Comparison of ENCODE assay signal across 25 mouse cellular contexts in genomic region chr9:101114182-101114884, GRCm38 (mm10). TPM values are rescaled to one million over a fixed set of nuclear protein-coding genes. Genes with fewer than 3 reads are reported as not detected.
A peak's percentile ranks its signal among the peaks of the same experiment; 100 is the strongest.
DNase-seq lines count a peak whose midpoint lies in the region; ATAC-seq lines count a peak whose summit lies in the region.
"Had no signal": no experiment of that assay in that cellular context is flagged by ENCODE, and none has a peak within 500 bp of the region (broad histone marks: within the 10 kb centered on the region; RNA-seq: fewer than 3 reads in every experiment).

No protein-coding gene starts in this region.

- no peak overlapping the region for H3K4me2 ChIP-seq in kidney, embryonic 16.5 days (replicated peaks; ENCODE audit: low read depth, low read length)
- H3K4me2 ChIP-seq: forebrain, embryonic 13.5 days; hindbrain, embryonic 15.5 days; intestine, embryonic 15.5 days; midbrain, embryonic 11.5 days had no signal

- DNase-seq in kidney, postnatal 36 days = peak; percentile 23 to 49
- DNase-seq in c-Kit-positive CD71-positive TER-119-negative erythroid progenitor cells, embryonic 14.5 days (ENCODE audit: low read depth) = peak; percentile 33
- DNase-seq in spleen, postnatal 14 days (ENCODE audit: low spot score in 2 of 2) = no peak
- no peak for DNase-seq in frontal cortex, postnatal 14 days (ENCODE audit: low spot score in 2 of 2)
- DNase-seq: adrenal gland, postnatal 10 days; cerebellum, adult 18-20 months; cerebellum, postnatal 25 days; gastrocnemius, postnatal 14 days; heart, postnatal 36 days; lung, adult 2 months; retina, postnatal 1 day; right cerebral cortex, postnatal 4 days had no signal

- H3K9ac ChIP-seq in kidney, embryonic 16.5 days (replicated peaks; ENCODE audit: low read length) = no peak overlapping the region
- H3K9ac ChIP-seq: forebrain, embryonic 13.5 days; hindbrain, embryonic 15.5 days; intestine, embryonic 15.5 days had no signal

- no peaks in the 10 kb centered on the region for H3K9me3 ChIP-seq in kidney, embryonic 16.5 days (ENCODE audit: low read length)
- H3K9me3 ChIP-seq: forebrain, embryonic 13.5 days; heart, embryonic 10.5 days; hindbrain, embryonic 15.5 days; intestine, embryonic 15.5 days; limb, embryonic 10.5 days had no signal

- H3K4me1 ChIP-seq in kidney, embryonic 16.5 days (ENCODE audit: insufficient read depth, low read length) = 0 out of 2 replicates have a peak, but pooled peaks cover 5% of the 10 kb centered on the region
- H3K4me1 ChIP-seq: forebrain, embryonic 13.5 days; limb, embryonic 10.5 days had no signal

- H3K4me3 ChIP-seq in kidney, embryonic 16.5 days (ENCODE audit: low read length) = no peak overlapping the region
- H3K4me3 ChIP-seq: forebrain, embryonic 13.5 days; heart, embryonic 10.5 days; hindbrain, embryonic 15.5 days; intestine, embryonic 15.5 days; limb, embryonic 10.5 days had no signal

- ATAC-seq in kidney, embryonic 16.5 days (ENCODE audit: low FRiP score, low TSS enrichment) = no peak
- ATAC-seq in erythroid progenitor cell, adult 5-6 weeks (replicated peaks; ENCODE audit: low FRiP score, poor library complexity, severe bottlenecking) = peak; percentile 72
- ATAC-seq in megakaryocyte-erythroid progenitor cell, adult 5-6 weeks (replicated peaks; ENCODE audit: low FRiP score, low TSS enrichment, poor library complexity, severe bottlenecking) = peak; percentile 94
- ATAC-seq: activated CD4-positive, CD25-positive, alpha-beta regulatory T cell, adult 4 months; forebrain, embryonic 13.5 days; intestine, embryonic 15.5 days; Patski had no signal

- WGBS in kidney, embryonic 16.5 days = 65% methylated on average over 8 of the region's 8 CpGs

- no peaks in the 10 kb centered on the region for H3K27me3 ChIP-seq in kidney, embryonic 16.5 days (ENCODE audit: insufficient read depth, low read length)
- H3K27me3 ChIP-seq: forebrain, embryonic 13.5 days; hindbrain, embryonic 15.5 days; intestine, embryonic 15.5 days; Patski had no signal

- no peak overlapping the region for H3K27ac ChIP-seq in kidney, embryonic 16.5 days (ENCODE audit: low read length)
- H3K27ac ChIP-seq: forebrain, embryonic 13.5 days; heart, embryonic 10.5 days; hindbrain, embryonic 15.5 days; intestine, embryonic 15.5 days; kidney, postnatal 0 days; limb, embryonic 10.5 days; stomach, postnatal 0 days had no signal

- peaks cover 12% of the 10 kb centered on the region for H3K36me3 ChIP-seq in kidney, embryonic 16.5 days (ENCODE audit: insufficient read depth, low read length)
- H3K36me3 ChIP-seq: intestine, embryonic 15.5 days had no signal

RNA-seq across cellular contexts. Expression of gene Msl2, which starts 40.4 kb away (rescaled TPM):
- 3.7 and 4.4 TPM in 2 replicates for polyA plus RNA-seq in kidney, embryonic 16.5 days (2015; fragmentation: Nextera tagmentation; extraction: Ambion mirVana)
- 59.1 and 74.6 TPM in 2 replicates for total RNA-seq in erythroid progenitor cell, adult 5-6 weeks (2015; ENCODE audit: low replicate concordance)
- total RNA-seq in erythroid progenitor cell, adult 5-6 weeks (2017; ENCODE audit: low replicate concordance) = 51.0 and 59.3 TPM in 2 replicates
- total RNA-seq in megakaryocyte-erythroid progenitor cell, adult 5-6 weeks (2014; fragmentation: Nextera tagmentation) = 50.4 and 86.2 TPM in 2 replicates
- 50.3 and 52.2 TPM in 2 replicates for total RNA-seq in megakaryocyte-erythroid progenitor cell, adult 5-6 weeks (2017)

Comparison
In these comparisons a context has a peak if more than half of its experiments do, and no peak if none do; other contexts are left out.
1. DNase-seq: peak in kidney, postnatal 36 days (2 of 2) and c-Kit-positive CD71-positive TER-119-negative erythroid progenitor cells, embryonic 14.5 days (single experiment); none in spleen, postnatal 14 days (0 of 2) and frontal cortex, postnatal 14 days (0 of 2).